Mouse (Mus musculus): ENCODE results near the gene Celf6.

Gene Celf6

GRCm38 (mm10) chr9:59584871-59585308 lies 7.2 kb downstream of the Celf6 start:
- in situ Hi-C loops (cut with MboI, MseI) = loop anchor here (5.0 kb wide), 1 partner anchor 573 kb away; no protein-coding TSS in a partner anchor

DNA sequence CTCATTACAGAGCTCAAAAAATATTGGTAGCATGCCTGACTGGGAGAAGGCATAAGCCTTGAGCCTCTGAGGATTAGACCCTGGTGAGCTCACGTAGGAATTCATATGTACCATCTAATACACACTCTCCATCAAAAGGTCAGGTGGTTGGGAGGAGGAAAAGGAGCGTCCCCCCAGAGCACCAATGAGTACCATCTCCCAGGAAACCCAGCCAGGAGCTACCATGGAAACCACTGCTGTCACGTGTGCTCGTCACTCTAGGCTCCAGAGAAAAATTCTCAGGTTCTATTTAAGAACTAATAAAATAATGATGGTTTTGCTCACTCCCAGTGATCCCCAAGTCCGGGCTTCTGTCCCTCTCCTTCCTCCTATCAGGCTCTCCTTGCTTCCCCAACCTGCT lies 10.5 kb downstream of the Celf6 start:
- in situ Hi-C loops (cut with MboI, MseI) = loop anchor here (5.0 kb wide), 1 partner anchor 576 kb away; no protein-coding TSS in a partner anchor

GRCm38 (mm10) chr9:59588710-59589671 lies 11.3 kb downstream of the Celf6 start:
- in situ Hi-C loops (cut with MboI, MseI) = loop anchor here (5.0 kb wide), 1 partner anchor 577 kb away; no protein-coding TSS in a partner anchor

DNA sequence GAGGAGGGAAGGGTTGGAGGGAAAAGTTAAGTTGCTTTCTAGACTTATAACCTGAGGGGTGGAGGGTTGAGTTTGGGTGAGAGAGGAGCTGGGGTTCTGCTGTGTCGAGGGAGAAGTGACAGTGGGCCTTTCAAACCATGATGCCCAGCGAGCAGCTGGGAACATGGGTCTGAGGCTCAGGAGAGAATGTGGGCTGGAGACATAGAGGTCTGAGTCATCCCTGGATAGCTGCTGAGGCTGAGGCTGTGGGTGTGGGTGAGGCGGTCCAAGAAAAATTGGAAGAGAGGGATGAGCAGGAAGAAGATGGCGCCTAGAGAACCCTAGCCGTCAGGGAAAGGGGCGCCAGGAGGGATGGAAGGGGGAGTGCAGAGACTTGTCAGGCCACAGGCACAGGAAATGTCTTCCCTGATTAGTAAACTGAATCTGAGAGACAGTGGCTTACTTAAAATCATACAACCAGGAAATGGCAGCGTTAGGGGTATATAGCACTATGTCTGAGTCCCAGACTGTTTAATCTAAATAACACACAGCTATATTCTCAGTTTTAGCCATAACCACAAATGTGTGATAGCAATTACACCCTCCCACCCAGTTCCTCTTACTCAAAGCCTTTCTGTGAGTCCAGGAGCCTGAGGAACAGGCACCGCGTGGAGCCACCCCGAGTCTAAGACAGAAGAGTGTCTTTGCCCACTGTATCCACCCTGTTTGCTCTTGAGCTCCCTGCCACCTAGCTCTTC lies 12.2 kb downstream of the Celf6 start:
- in situ Hi-C loops (cut with MboI, MseI) = loop anchor here (5.0 to 10.0 kb wide), 2 partner anchors 578 to 975 kb away; no protein-coding TSS in a partner anchor

GRCm38 (mm10) chr9:59601661-59602060 lies 23.9 kb downstream of the Celf6 start:
- in situ Hi-C loops (cut with MboI, MseI) = no loop called here

GRCm38 (mm10) chr9:59605967-59606366 lies 28.2 kb downstream of the Celf6 start:
- in situ Hi-C loops (cut with MboI, MseI) = no loop called here

DNA sequence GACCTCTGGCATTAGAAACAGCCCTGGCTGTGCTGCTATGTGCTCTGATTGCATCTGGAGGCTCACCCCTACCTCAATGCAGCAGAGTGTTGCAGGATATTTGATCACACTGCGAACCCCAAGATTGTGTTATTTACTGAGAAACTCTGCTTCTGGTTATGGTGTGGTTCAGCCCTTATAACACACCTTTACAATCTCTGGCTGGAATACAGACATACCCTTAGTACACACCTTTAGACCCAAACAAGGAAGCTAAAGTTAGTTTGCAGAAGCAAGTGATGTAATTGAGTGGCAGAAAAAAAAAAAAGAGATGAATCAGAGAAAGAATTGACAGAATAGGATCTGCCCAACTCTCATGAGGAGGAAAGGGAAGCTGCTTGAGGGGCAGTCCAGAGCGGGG lies 33.2 kb downstream of the Celf6 start:
- in situ Hi-C loops (cut with MboI, MseI) = no loop called here

GRCm38 (mm10) chr9:59615797-59616196 lies 38.1 kb downstream of the Celf6 start:
- in situ Hi-C loops (cut with MboI, MseI) = no loop called here

DNA sequence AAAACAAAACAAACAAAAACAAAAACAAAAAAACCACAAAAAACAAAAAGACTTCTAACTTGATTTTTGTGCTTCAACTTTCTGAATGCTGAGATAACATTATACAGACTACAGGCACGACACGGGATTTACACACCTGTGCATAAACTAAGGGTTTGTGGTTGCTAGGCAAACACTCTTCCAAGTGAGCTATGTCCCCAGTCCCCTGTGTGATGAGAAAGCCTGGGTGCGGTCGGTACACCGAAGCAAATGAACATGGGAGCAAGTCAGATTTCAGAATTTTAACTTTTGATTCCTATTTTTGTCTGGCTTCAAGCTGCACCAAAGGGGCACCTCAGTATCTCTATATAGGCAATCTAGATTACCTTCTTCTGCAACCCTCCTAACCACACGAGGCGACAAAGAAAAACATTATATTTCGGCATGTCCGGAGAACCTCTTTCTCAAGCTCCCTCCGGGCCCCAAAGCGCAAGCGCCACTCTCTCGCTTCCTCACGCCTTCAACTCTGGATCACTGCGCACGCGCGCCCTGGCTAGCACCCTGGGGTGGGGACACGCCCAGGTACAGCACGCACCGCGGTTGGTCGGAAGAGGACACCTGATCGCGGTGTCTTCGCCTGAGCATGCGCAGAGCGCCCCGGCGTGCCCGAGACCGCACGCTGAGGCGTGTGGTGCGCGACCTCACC lies 39.0 kb downstream of the Celf6 start, which contains the start of gene Parp6:
Parp6 (plus strand) TSS at position 663 of the 685 bp plus-strand sequence.
- in situ Hi-C loops (cut with MboI, MseI) = no loop called here

- in situ Hi-C loops (cut with MboI, MseI) = no loop called here
These were observed 39.7 kb downstream of the Celf6 start for GRCm38 (mm10) chr9:59617307-59617973.

DNA sequence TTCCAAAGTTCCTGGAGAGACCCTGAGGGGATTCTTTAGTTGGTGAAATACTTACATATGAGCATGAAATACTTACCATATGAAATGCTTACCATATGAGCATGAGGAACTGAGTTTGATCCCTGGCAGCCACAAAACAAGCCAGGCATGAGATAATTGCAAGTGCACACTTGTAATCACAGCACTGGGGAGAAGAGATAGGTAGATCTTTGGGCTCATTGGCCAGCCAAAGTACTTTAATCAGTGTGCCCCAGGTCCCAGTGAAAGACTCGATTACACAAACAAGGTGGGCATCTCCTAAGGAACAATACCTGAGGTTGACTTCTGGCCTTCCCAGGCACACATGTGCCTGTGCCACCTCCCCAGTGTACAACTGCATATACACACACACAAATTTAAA lies 60.7 kb downstream of the Celf6 start:
- in situ Hi-C loops (cut with MboI, MseI) = no loop called here

DNA sequence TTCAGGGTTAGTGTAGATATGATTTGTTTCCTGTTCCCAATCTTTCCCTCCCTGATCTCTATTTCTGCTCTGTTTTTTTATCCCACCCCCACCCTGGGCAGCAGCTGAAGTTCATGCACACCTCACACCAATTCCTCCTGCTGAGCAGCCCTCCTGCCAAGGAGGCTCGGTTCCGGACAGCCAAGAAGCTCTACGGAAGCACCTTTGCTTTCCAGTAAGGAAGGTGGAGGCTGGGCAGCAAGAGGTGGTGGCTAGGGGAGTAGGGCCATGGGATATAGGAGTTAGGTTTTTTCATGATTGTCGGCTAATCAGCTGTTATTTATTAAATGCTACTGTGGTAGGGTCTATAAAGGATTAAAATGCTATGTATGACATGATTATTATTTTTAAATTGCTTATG lies 62.2 kb downstream of the Celf6 start:
- in situ Hi-C loops (cut with MboI, MseI) = no loop called here

DNA sequence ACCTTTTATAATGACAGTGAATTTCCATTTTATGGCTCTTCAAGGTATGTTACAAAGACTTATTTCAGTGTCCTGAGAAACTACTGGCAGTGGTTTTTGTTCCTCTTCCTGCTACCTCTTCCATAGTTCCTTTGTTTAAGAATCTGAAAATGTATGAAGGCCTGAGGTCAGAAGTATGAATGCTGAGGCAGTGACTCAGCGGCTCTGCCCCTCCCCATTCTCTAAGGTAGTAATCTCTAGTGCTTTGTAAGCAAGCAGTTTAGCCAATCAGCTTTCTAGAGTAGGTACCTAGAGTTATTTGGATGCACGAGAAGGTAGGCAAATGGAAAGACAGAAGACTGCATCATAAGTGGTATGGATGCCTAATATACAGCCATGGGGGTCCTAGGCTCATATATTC lies 63.6 kb downstream of the Celf6 start:
- in situ Hi-C loops (cut with MboI, MseI) = no loop called here

DNA sequence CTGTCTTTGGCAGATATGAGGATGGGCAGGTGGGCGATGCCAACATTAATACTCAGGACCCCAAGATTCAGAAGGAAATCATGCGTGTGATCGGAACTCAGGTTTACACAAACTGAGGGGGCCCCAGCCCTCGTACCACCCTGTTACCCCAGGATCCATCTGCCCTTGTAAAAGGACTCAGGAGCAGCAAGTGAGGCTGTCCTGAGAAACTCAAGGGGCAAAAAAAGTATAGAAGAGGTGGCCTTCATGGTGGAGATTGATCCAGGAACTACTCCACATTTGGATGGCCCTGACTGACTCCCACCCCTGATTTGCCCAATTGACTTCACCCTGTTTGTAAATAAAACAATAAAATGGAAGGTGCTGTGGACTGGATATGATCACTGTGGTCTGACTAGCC lies 72.2 kb downstream of the Celf6 start:
- in situ Hi-C loops (cut with MboI, MseI) = no loop called here

- in situ Hi-C loops (cut with MboI, MseI) = no loop called here
These were observed 75.7 kb downstream of the Celf6 start for GRCm38 (mm10) chr9:59653371-59653770.

DNA sequence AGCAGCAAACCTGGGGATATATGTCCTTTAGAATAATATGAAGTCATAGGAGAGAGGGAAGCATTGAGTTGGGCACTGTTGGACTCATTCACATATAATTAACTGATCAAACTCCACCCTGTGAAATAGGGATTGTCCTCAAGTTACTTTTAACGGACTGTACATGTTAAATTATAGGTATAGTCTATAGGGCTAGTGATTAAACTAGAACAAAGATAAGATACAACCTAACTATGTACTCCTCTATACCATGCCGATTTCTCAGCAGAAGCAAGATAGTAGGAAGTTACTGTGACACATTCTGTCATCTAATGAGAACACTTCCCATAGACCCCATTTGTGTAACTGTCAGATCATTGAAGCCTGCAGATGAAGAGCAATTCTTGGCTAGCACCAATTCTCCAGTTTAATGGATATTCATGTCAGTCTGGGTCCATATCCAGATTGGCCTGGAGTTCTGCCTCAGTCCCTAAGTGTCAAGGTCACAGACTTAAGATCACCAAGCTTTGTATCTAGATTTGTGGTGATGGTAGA lies 76.8 kb downstream of the Celf6 start:
- in situ Hi-C loops (cut with MboI, MseI) = no loop called here

GRCm38 (mm10) chr9:59655958-59656634 lies 78.4 kb downstream of the Celf6 start, which contains the start of gene Pkm:
TSS of gene Pkm (plus strand) at chr9:59656368.
- in situ Hi-C loops (cut with MboI, MseI) = loop anchor here (5.0 kb wide), 1 partner anchor 169 kb away; the partner anchor contains the start of gene Arih1

Measured in regulatory T cell (primary cell).